Mouse (Mus musculus): ENCODE data around the gene Izumo1r. TPM values are rescaled to one million over a fixed set of nuclear protein-coding genes. Genes with fewer than 3 reads are reported as not detected.

The Izumo1r gene
- total and polyA plus RNA-seq, 3 experiments, result not detected

- dilution Hi-C loops (cut with MboI; ENCODE audit: extremely low pct_ligation_motif_present, extremely low pct_unique_long_range_greater_than_20kb, low sequenced_read_pairs) (no loop called here), in situ Hi-C loops (cut with MboI; ENCODE audit: low pct_ligation_motif_present, low pct_unique_long_range_greater_than_20kb, low sequenced_read_pairs) (no loop called here)
- Histone ChIP-seq H3K9ac (ENCODE audit: insufficient read depth, low read depth) (no peak overlapping the region), H3K27ac (ENCODE audit: insufficient read depth, low read depth) (no peak overlapping the region), H3K4me3 (replicated peaks in 1 of 3; ENCODE audit: low read depth in 2 of 3, low read length in 2 of 3, poor library complexity in 1 of 3) (no peak overlapping the region), H3K27me3 (replicated peaks) (no peaks in the 10 kb centered on the region), H3K36me3 (replicated peaks in 1 of 2; ENCODE audit: control insufficient read depth in 1 of 2, insufficient read depth in 1 of 2, low read length in 1 of 2) (peaks cover 11 to 37% of the 10 kb centered on the region in 2 experiments), H3K9me3 (replicated peaks; ENCODE audit: low read length) (no peaks in the 10 kb centered on the region), H3K4me2 (ENCODE audit: insufficient read depth, low read depth, poor library complexity, severe bottlenecking) (no peak overlapping the region), H3K4me1 (ENCODE audit: control insufficient read depth in 1 of 2, insufficient read depth in 2 of 2) (peaks cover 0 to 6% of the 10 kb centered on the region in 2 experiments; a peak in 1 of 4 replicates), H3K79me2 (replicated peaks; ENCODE audit: control insufficient read depth, extremely low read depth, insufficient read depth, poor library complexity, severe bottlenecking) (no peaks in the 10 kb centered on the region)
- no peak for DNase-seq (ENCODE audit: extremely low read depth)
- no peak for TF ChIP-seq RCOR1 (conservative IDR thresholded peaks at IDR 0.05; ENCODE audit: low read depth, low read length)
- TF ChIP-seq NELFE (IDR thresholded peaks at IDR 0.05; ENCODE audit: low read depth, low read length), result no peak
- TF ChIP-seq ZKSCAN1 (IDR thresholded peaks at IDR 0.05; ENCODE audit: borderline replicate concordance, low read depth, low read length), result no peak
- no peak for TF ChIP-seq BHLHE40 (IDR thresholded peaks at IDR 0.05; ENCODE audit: low read depth, low read length)
- no peak for TF ChIP-seq MXI1 (IDR thresholded peaks at IDR 0.05; ENCODE audit: low read depth, low read length)
- no peak for TF ChIP-seq JUND (conservative IDR thresholded peaks at IDR 0.05; ENCODE audit: low read depth, low read length)
- no peak for TF ChIP-seq JUN (IDR thresholded peaks at IDR 0.05; ENCODE audit: insufficient read depth, low read depth, low read length)
- no peak for TF ChIP-seq ZNF384 (IDR thresholded peaks at IDR 0.05; ENCODE audit: low read depth, low read length)
- no peak for TF ChIP-seq USF2 (conservative IDR thresholded peaks at IDR 0.05; ENCODE audit: low read depth, low read length)
- TF ChIP-seq MYC (IDR thresholded peaks at IDR 0.05; ENCODE audit: low read depth, low read length), result no peak
- no peak for TF ChIP-seq SMC3 (IDR thresholded peaks at IDR 0.05; ENCODE audit: low read depth, low read length)
Measured at GRCm38 (mm10) chr9:14839970-14840369, 63.8 kb downstream of the Izumo1r start.

DNA sequence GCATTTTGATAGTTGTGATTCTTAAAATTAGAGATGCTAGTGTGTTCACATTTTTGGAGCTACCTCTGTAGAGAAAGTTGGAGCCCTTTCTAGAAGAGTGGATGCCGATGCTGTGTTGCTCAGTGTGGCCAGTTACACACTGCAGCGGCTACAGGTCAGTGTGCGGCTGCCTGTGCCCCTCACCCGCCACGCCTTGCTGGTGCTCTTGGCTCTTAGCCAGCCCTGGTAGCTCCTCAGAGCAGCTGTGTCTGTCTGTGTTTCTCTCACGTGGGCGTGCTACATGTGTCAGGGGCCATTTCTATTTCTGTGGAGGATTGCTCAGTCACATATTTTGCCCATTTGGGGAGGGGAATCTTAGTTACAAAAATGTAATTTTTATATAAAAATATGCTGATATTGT lies 64.2 kb downstream of the Izumo1r start:
- peaks cover 0 to 6% of the 10 kb centered on the region in 2 experiments; a peak in 1 of 4 replicates for H3K4me1 ChIP-seq (ENCODE audit: control insufficient read depth in 1 of 2, insufficient read depth in 2 of 2)
- DNase-seq (ENCODE audit: extremely low read depth), result no peak
- no peaks in the 10 kb centered on the region for H3K27me3 ChIP-seq (replicated peaks)
- no peaks in the 10 kb centered on the region for H3K79me2 ChIP-seq (replicated peaks; ENCODE audit: control insufficient read depth, extremely low read depth, insufficient read depth, poor library complexity, severe bottlenecking)
- no peaks in the 10 kb centered on the region for H3K9me3 ChIP-seq (replicated peaks; ENCODE audit: low read length)
- no peak overlapping the region for H3K9ac ChIP-seq (ENCODE audit: insufficient read depth, low read depth)
- no peak overlapping the region for H3K27ac ChIP-seq (ENCODE audit: insufficient read depth, low read depth)
- in situ Hi-C loops (cut with MboI; ENCODE audit: low pct_ligation_motif_present, low pct_unique_long_range_greater_than_20kb, low sequenced_read_pairs), result no loop called here
- H3K36me3 ChIP-seq (replicated peaks in 1 of 2; ENCODE audit: control insufficient read depth in 1 of 2, insufficient read depth in 1 of 2, low read length in 1 of 2), result peaks cover 15 to 41% of the 10 kb centered on the region in 2 experiments
- dilution Hi-C loops (cut with MboI; ENCODE audit: extremely low pct_ligation_motif_present, extremely low pct_unique_long_range_greater_than_20kb, low sequenced_read_pairs), result no loop called here
- no peak for TF ChIP-seq POLR2A (IDR thresholded peaks at IDR 0.05; ENCODE audit: low read depth, low read length)
- TF ChIP-seq ZKSCAN1 (IDR thresholded peaks at IDR 0.05; ENCODE audit: borderline replicate concordance, low read depth, low read length), result no peak
- TF ChIP-seq USF2 (conservative IDR thresholded peaks at IDR 0.05; ENCODE audit: low read depth, low read length), result no peak
- TF ChIP-seq MYC (IDR thresholded peaks at IDR 0.05; ENCODE audit: low read depth, low read length), result no peak
- no peak for TF ChIP-seq ELF1 (IDR thresholded peaks at IDR 0.05; ENCODE audit: low read depth, low read length)
- TF ChIP-seq CHD1 (IDR thresholded peaks at IDR 0.05; ENCODE audit: low read depth, low read length), result no peak
- no peak for TF ChIP-seq MAX (IDR thresholded peaks at IDR 0.05; ENCODE audit: low read length)
- TF ChIP-seq HCFC1 (IDR thresholded peaks at IDR 0.05; ENCODE audit: low read depth, low read length), result no peak
- TF ChIP-seq NRF1 (IDR thresholded peaks at IDR 0.05; ENCODE audit: low read depth, low read length), result no peak
- TF ChIP-seq JUND (conservative IDR thresholded peaks at IDR 0.05; ENCODE audit: low read depth, low read length), result no peak
- TF ChIP-seq SMC3 (IDR thresholded peaks at IDR 0.05; ENCODE audit: low read depth, low read length), result no peak
- TF ChIP-seq RCOR1 (conservative IDR thresholded peaks at IDR 0.05; ENCODE audit: low read depth, low read length), result no peak
- no peak overlapping the region for H3K4me2 ChIP-seq (ENCODE audit: insufficient read depth, low read depth, poor library complexity, severe bottlenecking)
- no peak overlapping the region for H3K4me3 ChIP-seq (replicated peaks in 1 of 3; ENCODE audit: low read depth in 2 of 3, low read length in 2 of 3, poor library complexity in 1 of 3)

Other genes starting within 250 kb of the Izumo1r start
- gene Piwil4, start 163.2 kb downstream of the Izumo1r start, total RNA-seq (2012; rRNA removed), result 0.04 TPM in 1 of 2 replicates, not detected in the other
- not detected in 2 replicates for gene Piwil4, start 163.2 kb downstream of the Izumo1r start, total RNA-seq (2014; rRNA removed)
- 0.11 TPM in 1 of 2 replicates, not detected in the other for gene Piwil4, start 163.2 kb downstream of the Izumo1r start, polyA plus RNA-seq (2012; ENCODE audit: insufficient read length, low read depth)
- gene Fut4, start 151.6 kb downstream of the Izumo1r start, total RNA-seq (2012; rRNA removed), result not detected in 2 replicates
- gene Fut4, start 151.6 kb downstream of the Izumo1r start, total RNA-seq (2014; rRNA removed), result not detected in 2 replicates
- not detected in 2 replicates for gene Fut4, start 151.6 kb downstream of the Izumo1r start, polyA plus RNA-seq (2012; ENCODE audit: insufficient read length, low read depth)
- gene 1700012B09Rik, start 132.9 kb downstream of the Izumo1r start, total RNA-seq (2012; rRNA removed), result not detected in 2 replicates
- not detected in 2 replicates for gene 1700012B09Rik, start 132.9 kb downstream of the Izumo1r start, total RNA-seq (2014; rRNA removed)
- not detected in 2 replicates for gene 1700012B09Rik, start 132.9 kb downstream of the Izumo1r start, polyA plus RNA-seq (2012; ENCODE audit: insufficient read length, low read depth)
- gene Mre11a, start 119.3 kb downstream of the Izumo1r start, total RNA-seq (2012; rRNA removed), result 27.7 and 34.8 TPM in 2 replicates
- 45.7 and 51.6 TPM in 2 replicates for gene Mre11a, start 119.3 kb downstream of the Izumo1r start, total RNA-seq (2014; rRNA removed)
- gene Mre11a, start 119.3 kb downstream of the Izumo1r start, polyA plus RNA-seq (2012; ENCODE audit: insufficient read length, low read depth), result 47.3 and 49.3 TPM in 2 replicates
- gene Ankrd49, start 119.1 kb downstream of the Izumo1r start, total RNA-seq (2012; rRNA removed), result 33.8 and 34.5 TPM in 2 replicates
- gene Ankrd49, start 119.1 kb downstream of the Izumo1r start, total RNA-seq (2014; rRNA removed), result 62.5 and 72.2 TPM in 2 replicates
- gene Ankrd49, start 119.1 kb downstream of the Izumo1r start, polyA plus RNA-seq (2012; ENCODE audit: insufficient read length, low read depth), result 48.2 and 49.6 TPM in 2 replicates
- gene Gpr83, start 43.7 kb downstream of the Izumo1r start, total RNA-seq (2012; rRNA removed), result not detected in 2 replicates
- not detected in 2 replicates for gene Gpr83, start 43.7 kb downstream of the Izumo1r start, total RNA-seq (2014; rRNA removed)
- not detected in 2 replicates for gene Gpr83, start 43.7 kb downstream of the Izumo1r start, polyA plus RNA-seq (2012; ENCODE audit: insufficient read length, low read depth)
- 15.6 and 19.7 TPM in 2 replicates for gene Panx1, start 141.5 kb upstream of the Izumo1r start, total RNA-seq (2012; rRNA removed)
- 20.0 and 27.9 TPM in 2 replicates for gene Panx1, start 141.5 kb upstream of the Izumo1r start, total RNA-seq (2014; rRNA removed)
- gene Panx1, start 141.5 kb upstream of the Izumo1r start, polyA plus RNA-seq (2012; ENCODE audit: insufficient read length, low read depth), result 40.0 and 54.0 TPM in 2 replicates
- not detected in 2 replicates for gene Hephl1, start 208.2 kb upstream of the Izumo1r start, total RNA-seq (2012; rRNA removed)
- gene Hephl1, start 208.2 kb upstream of the Izumo1r start, total RNA-seq (2014; rRNA removed), result not detected in 2 replicates
- gene Hephl1, start 208.2 kb upstream of the Izumo1r start, polyA plus RNA-seq (2012; ENCODE audit: insufficient read length, low read depth), result not detected in 2 replicates